Mouse (Mus musculus) stomach, postnatal 0 days (tissue): ENCODE measurements at regions not wholly inside any gene's neighbourhood (a gene's known extent, or its start where the extent isn't known, plus 50 kb on each side); places are given as distances from the start of the nearest gene placed in this dataset.

Experiments
- ATAC-seq: fragments of 200-750 bp; cut with Nextera tagmentation; 2 replicates; pipeline ENCODE4 v1.8.0; 2017; ENCODE audit not compliant: low FRiP score, low TSS enrichment
- DNase-seq: peaks from one replicate; pipeline ENCODE4 v3.0.0-alpha.2; 2016; ENCODE audit warnings: low spot score
- H3K27ac ChIP-seq: fragments of 300-500 bp; sonication (generic); replicated peaks from 2 replicates; pipeline ENCODE4 v1.5.1; 2014; ENCODE audit warnings: mild to moderate bottlenecking, control low read depth
- H3K27me3 ChIP-seq: fragments of 300-500 bp; sonication (generic); 2 replicates; pipeline ENCODE4 v1.6.1; 2014; ENCODE audit warnings: low read length; ENCODE audit not compliant: control insufficient read depth, insufficient read depth
- H3K36me3 ChIP-seq: fragments of 300-500 bp; sonication (generic); 2 replicates; pipeline ENCODE4 v1.6.1; 2014; ENCODE audit warnings: low read length, mixed read lengths; ENCODE audit not compliant: control insufficient read depth, insufficient read depth
- H3K4me1 ChIP-seq: fragments of 300-500 bp; sonication (generic); replicated peaks from 2 replicates; pipeline ENCODE4 v1.6.1; 2014; ENCODE audit warnings: antibody characterized with exemption; ENCODE audit not compliant: control insufficient read depth, insufficient read depth
- H3K4me2 ChIP-seq: fragments of 300-500 bp; sonication (generic); replicated peaks from 2 replicates; pipeline ENCODE4 v1.6.1; 2014; ENCODE audit warnings: low read depth, mild to moderate bottlenecking, control low read depth, moderate library complexity
- H3K4me3 ChIP-seq: fragments of 300-500 bp; sonication (generic); 2 replicates; pipeline ENCODE4 v1.5.1; 2014; ENCODE audit warnings: low read depth, low read length, control low read depth
- H3K9ac ChIP-seq: fragments of 300-500 bp; sonication (generic); 2 replicates; pipeline ENCODE4 v1.6.1; 2014; ENCODE audit warnings: mild to moderate bottlenecking, low read length, control low read depth, mixed read lengths
- H3K9me3 ChIP-seq: fragments of 300-500 bp; sonication (generic); 2 replicates; pipeline ENCODE4 v1.6.1; 2016; ENCODE audit warnings: low read length; ENCODE audit not compliant: control insufficient read depth
- CTCF ChIP-seq: IDR thresholded peaks from 2 replicates; pipeline ENCODE4 v1.5.1; 2016; ENCODE audit warnings: antibody characterized with exemption, low read depth, mild to moderate bottlenecking, moderate library complexity
- EP300 ChIP-seq: optimal IDR thresholded peaks from 2 replicates; pipeline ENCODE3; 2016; ENCODE audit warnings: antibody characterized with exemption
- WGBS: fragments of 180-500 bp; shearing (Covaris S2); extraction: QIAGEN DNeasy Blood & Tissue Kit; methylation state at CpG from one replicate; pipeline ENCODE4 v1.1.7; 2014; 5-methylcytosine and 5-hydroxymethylcytosine counted together

- H3K4me3 ChIP-seq = no peak overlapping the region
- ATAC-seq (no peak), DNase-seq (no peak)
- WGBS = 55% methylated on average over 3 of the region's 3 CpGs
- H3K9ac ChIP-seq = no peak overlapping the region
- H3K27me3 ChIP-seq = no peaks in the 10 kb centered on the region
- H3K4me2 ChIP-seq = no peak overlapping the region
- H3K27ac ChIP-seq = no peak overlapping the region
- H3K9me3 ChIP-seq = no peaks in the 10 kb centered on the region
- no peak for TF ChIP-seq EP300
- TF ChIP-seq CTCF = no peak
- H3K36me3 ChIP-seq = no peaks in the 10 kb centered on the region
- no peaks in the 10 kb centered on the region for H3K4me1 ChIP-seq
These were observed 56.8 kb upstream of the Ptgs2 start for GRCm38 (mm10) chr1:150043061-150043460.

DNA sequence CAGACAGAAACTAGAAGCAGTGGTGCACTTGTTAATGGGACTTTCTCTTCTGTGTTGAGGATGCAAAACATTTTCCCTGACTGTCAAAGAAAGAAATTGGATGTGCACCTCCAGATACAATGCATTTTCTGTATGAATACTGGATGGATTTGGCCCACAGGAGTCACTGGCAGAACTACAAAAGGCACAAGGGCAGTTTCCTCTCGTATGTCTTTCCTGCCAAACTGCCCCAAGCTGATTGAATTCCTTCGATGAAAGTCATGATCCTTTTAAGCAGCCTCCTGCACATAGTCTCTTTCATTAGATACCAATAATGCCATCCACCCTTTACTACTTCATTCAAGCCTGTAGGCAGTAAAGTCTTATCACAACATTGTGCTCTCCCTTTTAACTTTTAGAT is 58.2 kb upstream of the Ptgs2 start:
- ATAC-seq (no peak), DNase-seq (no peak)
- Histone ChIP-seq H3K27ac (no peak overlapping the region), H3K9ac (no peak overlapping the region), H3K4me1 (no peaks in the 10 kb centered on the region), H3K36me3 (no peaks in the 10 kb centered on the region), H3K27me3 (no peaks in the 10 kb centered on the region), H3K9me3 (no peaks in the 10 kb centered on the region), H3K4me2 (no peak overlapping the region), H3K4me3 (no peak overlapping the region)
- TF ChIP-seq EP300 (no peak), CTCF (no peak)
- 42% methylated on average over 2 of the region's 2 CpGs for WGBS

- DNase-seq = no peak
- Histone ChIP-seq H3K4me2 (no peak overlapping the region), H3K9ac (no peak overlapping the region), H3K4me3 (no peak overlapping the region), H3K36me3 (no peaks in the 10 kb centered on the region), H3K27ac (no peak overlapping the region), H3K27me3 (no peaks in the 10 kb centered on the region), H3K9me3 (no peaks in the 10 kb centered on the region), H3K4me1 (no peaks in the 10 kb centered on the region)
- 85% methylated on average over 1 of the region's 1 CpGs for WGBS
- no peak for ATAC-seq
- TF ChIP-seq EP300 (no peak), CTCF (no peak)
These were observed 66.1 kb upstream of the Ptgs2 start for GRCm38 (mm10) chr1:150033729-150034128.

GRCm38 (mm10) chr1:150031743-150032142 is 68.1 kb upstream of the Ptgs2 start:
- Histone ChIP-seq H3K9ac (no peak overlapping the region), H3K27ac (no peak overlapping the region), H3K27me3 (no peaks in the 10 kb centered on the region), H3K4me1 (no peaks in the 10 kb centered on the region), H3K9me3 (no peaks in the 10 kb centered on the region), H3K4me3 (no peak overlapping the region), H3K36me3 (no peaks in the 10 kb centered on the region), H3K4me2 (no peak overlapping the region)
- TF ChIP-seq CTCF (no peak), EP300 (no peak)
- no peak for ATAC-seq
- WGBS = 84% methylated on average over 1 of the region's 1 CpGs
- no peak for DNase-seq

GRCm38 (mm10) chr1:150027265-150027664 is 66.2 kb upstream of the Pla2g4a start:
- no peaks in the 10 kb centered on the region for H3K4me1 ChIP-seq
- 26% methylated on average over 5 of the region's 5 CpGs for whole genome bisulfite sequencing

GRCm38 (mm10) chr1:150026188-150026587 is 65.1 kb upstream of the Pla2g4a start:
- ATAC-seq (no peak), DNase-seq (peak; percentile 20)
- Histone ChIP-seq H3K27me3 (no peaks in the 10 kb centered on the region), H3K4me1 (no peaks in the 10 kb centered on the region), H3K4me2 (no peak overlapping the region), H3K36me3 (no peaks in the 10 kb centered on the region), H3K27ac (no peak overlapping the region), H3K4me3 (no peak overlapping the region), H3K9me3 (no peaks in the 10 kb centered on the region), H3K9ac (no peak overlapping the region)
- WGBS = 96% methylated on average over 3 of the region's 3 CpGs
- TF ChIP-seq EP300 (no peak), CTCF (no peak)

More at GRCm38 (mm10) chr1:150027265-150027664, 66.2 kb upstream of the Pla2g4a start:
- TF ChIP-seq CTCF = no peak
- TF ChIP-seq EP300 = no peak
- Histone ChIP-seq H3K9ac (no peak overlapping the region), H3K4me3 (no peak overlapping the region), H3K4me2 (no peak overlapping the region), H3K9me3 (no peaks in the 10 kb centered on the region), H3K27ac (no peak overlapping the region), H3K27me3 (no peaks in the 10 kb centered on the region), H3K36me3 (no peaks in the 10 kb centered on the region)
- no peak for DNase-seq
- ATAC-seq = 0 out of 2 replicates have a peak, but pooled peaks have one; percentile 32
